In the genomic region with DNA sequence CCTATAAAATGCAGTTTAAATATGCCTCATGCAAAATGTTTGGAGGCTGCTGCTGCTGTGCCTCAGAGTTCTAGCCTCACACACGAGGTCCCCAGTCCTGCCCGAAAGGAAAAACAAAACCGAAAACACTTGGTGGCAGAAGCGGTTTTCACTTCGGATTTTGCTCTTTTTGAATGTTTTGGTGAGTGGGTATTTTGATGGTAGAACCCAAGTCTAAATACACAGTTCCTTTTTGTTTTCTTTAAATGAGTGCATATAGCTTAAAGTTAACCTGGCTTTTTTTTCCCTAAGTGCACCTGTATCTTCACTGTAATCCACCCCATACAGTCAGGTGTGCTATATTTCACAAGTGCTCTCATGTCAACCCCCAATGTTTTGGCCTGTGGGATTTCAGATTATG, we compare ENCODE assay signal across 15 mouse cellular contexts.
"Had no signal": no experiment of that assay in that cellular context is flagged by ENCODE, and none has a peak within 500 bp of the region (broad histone marks: within the 10 kb centered on the region; RNA-seq: fewer than 3 reads in every experiment).

No protein-coding gene starts in this region.

- H3K9me3 ChIP-seq: neural tube, embryonic 15.5 days; stomach, embryonic 15.5 days had no signal

- H3K9ac ChIP-seq: neural tube, embryonic 15.5 days; stomach, embryonic 15.5 days had no signal

- H3K4me1 ChIP-seq: stomach, embryonic 15.5 days had no signal

- H3K36me3 ChIP-seq: neural tube, embryonic 15.5 days; stomach, embryonic 15.5 days had no signal

- H3K4me3 ChIP-seq: neural tube, embryonic 15.5 days; stomach, embryonic 15.5 days had no signal

- H3K27ac ChIP-seq: neural tube, embryonic 15.5 days; stomach, embryonic 15.5 days; stomach, postnatal 0 days had no signal

- DNase-seq: retina, postnatal 1 day; right cerebral cortex, adult 18-20 months; right cerebral cortex, postnatal 14 days; right cerebral cortex, postnatal 25 days; right cerebral cortex, postnatal 4 days; spleen, adult 18-20 months; thymus, adult 18-20 months; thymus, adult 2 months; thymus, postnatal 14 days; thymus, postnatal 25 days; thymus, postnatal 36 days; thymus, postnatal 4 days had no signal

- H3K4me2 ChIP-seq: neural tube, embryonic 15.5 days; stomach, embryonic 15.5 days had no signal

- H3K27me3 ChIP-seq: neural tube, embryonic 15.5 days; stomach, embryonic 15.5 days had no signal
